Mouse (Mus musculus): ENCODE measurements around the gene Sphkap. TPM values are rescaled to one million over a fixed set of nuclear protein-coding genes. Genes with fewer than 3 reads are reported as not detected.

Sphkap gene
- not detected for polyA plus RNA-seq (2012; fragmentation: generic; extraction: Trizol)

GRCm38 (mm10) chr1:83408021-83408464, at the start of gene Sphkap:
TSS of gene Sphkap (minus strand) at chr1:83408200.

Other genes starting within 250 kb of the Sphkap start
- not detected for gene Daw1, start 248.4 kb downstream of the Sphkap start, polyA plus RNA-seq (2012; fragmentation: generic; extraction: Trizol)

Data from C3H10T1/2 (cell line).